Mouse (Mus musculus) megakaryocyte, embryonic 14.5 days (primary cell): ENCODE results near the gene Smarcd3.

Source experiments
- FLI1 ChIP-seq: IDR thresholded peaks from 2 replicates; pipeline ENCODE4 v1.6.1; 2012; ENCODE audit warnings: low read length, inconsistent platforms, mixed read lengths
- GATA1 ChIP-seq: IDR thresholded peaks from 3 replicates; pipeline ENCODE4 v1.6.1; 2012; ENCODE audit warnings: mixed read lengths, low read length, inconsistent platforms, borderline replicate concordance

DNA sequence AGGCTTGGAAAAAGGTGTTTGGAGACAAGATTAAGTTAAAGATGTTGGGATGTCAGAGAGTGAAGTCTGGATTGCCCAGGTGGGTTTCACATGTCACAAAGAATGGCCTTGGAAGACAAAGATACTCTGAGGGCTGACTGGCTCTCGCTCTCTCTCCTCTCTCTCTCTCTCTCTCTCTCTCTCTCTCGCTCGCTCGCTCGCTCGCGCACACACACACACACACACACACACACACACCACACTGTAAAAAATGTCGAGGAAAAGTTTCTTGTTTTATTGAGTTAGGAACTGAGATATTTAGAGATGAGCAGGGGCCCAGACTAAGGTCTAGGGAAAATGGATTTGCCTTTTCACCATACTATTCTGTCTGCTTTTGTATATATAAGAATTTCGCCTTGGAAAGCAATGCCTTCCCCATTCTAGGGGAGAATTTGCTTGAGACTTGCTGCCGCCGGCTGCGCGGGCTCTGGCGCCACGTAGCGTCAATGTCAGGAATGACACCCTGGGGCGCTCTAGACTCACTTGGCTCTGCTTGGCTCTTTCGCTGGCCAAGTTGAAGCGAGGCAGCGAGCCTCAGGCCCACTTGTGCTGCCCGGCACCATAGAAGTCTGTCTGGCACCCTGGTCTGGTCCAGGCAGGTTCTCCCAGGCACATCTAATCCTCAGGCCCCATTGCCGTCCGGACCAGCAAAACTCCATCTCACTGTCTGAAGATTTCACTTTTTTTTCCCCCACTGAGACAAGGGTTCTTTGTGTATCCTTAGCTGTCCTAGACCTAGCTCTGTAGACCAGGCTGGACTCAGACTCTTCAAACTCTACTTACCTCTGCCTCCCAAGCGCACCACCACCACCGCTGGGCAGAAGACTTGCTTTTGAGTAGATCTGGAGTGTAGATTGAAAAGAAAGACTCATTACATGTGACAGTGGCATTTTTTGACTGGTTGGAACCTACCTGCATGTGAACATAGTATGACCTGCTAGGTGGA lies 27.8 kb upstream of the Smarcd3 start:
- TF ChIP-seq GATA1 = no peak
- no peak for TF ChIP-seq FLI1
